Mouse (Mus musculus): Measurements from ENCODE around the gene Fmn2. TPM values are rescaled to one million over a fixed set of nuclear protein-coding genes. Genes with fewer than 3 reads are reported as not detected.

The Fmn2 gene
- polyA plus RNA-seq, 1 experiment from 2014 or later: 0.10 TPM

DNA sequence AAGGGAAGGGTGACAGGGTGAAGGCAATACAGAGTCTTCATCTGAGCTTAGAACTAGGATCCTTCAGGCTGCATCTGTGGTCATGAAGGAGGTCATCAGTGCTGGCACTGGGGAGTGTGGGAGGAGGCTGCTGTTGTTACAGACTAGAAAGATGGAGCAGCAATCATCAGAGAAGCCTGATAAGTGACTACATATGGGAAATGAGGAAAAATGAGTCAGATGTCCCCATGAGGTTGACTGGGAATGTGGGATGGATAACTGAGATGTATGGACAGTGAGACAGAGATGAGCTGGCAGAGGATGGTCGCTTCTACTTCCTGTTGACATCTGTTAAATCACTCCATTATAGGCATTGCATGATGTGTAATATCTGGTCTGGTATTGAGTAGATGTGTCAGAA is 139.3 kb downstream of the Fmn2 start:
- no peak overlapping the region for H3K27ac ChIP-seq
- no peak overlapping the region for H3K4me3 ChIP-seq
- no peaks in the 10 kb centered on the region for H3K36me3 ChIP-seq
- H3K9ac ChIP-seq: no peak overlapping the region
- ATAC-seq: no peak
- H3K27me3 ChIP-seq (replicated peaks): no peaks in the 10 kb centered on the region
- 61% methylated on average over 1 of the region's 1 CpGs for WGBS (ENCODE audit: insufficient replicate concordance)
- no peaks in the 10 kb centered on the region for H3K9me3 ChIP-seq (replicated peaks)
- H3K4me2 ChIP-seq: no peak overlapping the region
- H3K4me1 ChIP-seq: no peaks in the 10 kb centered on the region

DNA sequence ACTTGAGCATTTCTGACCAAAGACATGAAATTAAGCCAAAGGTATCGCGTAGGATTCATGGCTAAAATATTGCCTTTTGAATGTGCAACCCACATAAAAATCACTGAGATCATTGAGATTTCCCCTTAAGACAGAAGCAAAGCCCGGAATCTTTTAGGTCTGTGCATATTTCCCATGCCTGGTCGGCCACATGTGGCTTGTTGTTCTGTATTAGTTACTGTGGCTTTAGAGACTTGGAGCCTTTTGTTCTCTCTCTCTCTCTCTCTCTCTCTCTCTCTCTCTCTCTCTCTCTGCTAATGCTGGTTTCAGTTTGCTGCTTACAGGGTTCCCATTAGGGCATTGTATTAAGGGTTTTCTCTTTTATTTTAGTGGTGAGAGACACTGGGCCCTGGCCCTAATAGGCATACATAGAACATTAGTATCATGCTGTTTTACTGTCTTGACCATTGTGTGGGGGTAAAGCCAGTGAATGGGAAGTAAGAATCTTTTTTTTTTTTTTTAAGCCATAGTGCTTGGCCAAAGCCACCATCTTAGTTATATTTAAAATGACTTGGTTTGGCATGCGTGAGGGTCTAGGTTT is 141.9 kb downstream of the Fmn2 start:
- H3K4me3 ChIP-seq: no peak overlapping the region
- H3K9ac ChIP-seq: no peak overlapping the region
- no peak overlapping the region for H3K4me2 ChIP-seq
- H3K9me3 ChIP-seq (replicated peaks): no peaks in the 10 kb centered on the region
- H3K27ac ChIP-seq: no peak overlapping the region
- WGBS (ENCODE audit: insufficient replicate concordance): 63% methylated on average over 5 of the region's 5 CpGs
- no peak for ATAC-seq
- no peaks in the 10 kb centered on the region for H3K27me3 ChIP-seq (replicated peaks)
- no peaks in the 10 kb centered on the region for H3K36me3 ChIP-seq
- H3K4me1 ChIP-seq: no peaks in the 10 kb centered on the region

DNA sequence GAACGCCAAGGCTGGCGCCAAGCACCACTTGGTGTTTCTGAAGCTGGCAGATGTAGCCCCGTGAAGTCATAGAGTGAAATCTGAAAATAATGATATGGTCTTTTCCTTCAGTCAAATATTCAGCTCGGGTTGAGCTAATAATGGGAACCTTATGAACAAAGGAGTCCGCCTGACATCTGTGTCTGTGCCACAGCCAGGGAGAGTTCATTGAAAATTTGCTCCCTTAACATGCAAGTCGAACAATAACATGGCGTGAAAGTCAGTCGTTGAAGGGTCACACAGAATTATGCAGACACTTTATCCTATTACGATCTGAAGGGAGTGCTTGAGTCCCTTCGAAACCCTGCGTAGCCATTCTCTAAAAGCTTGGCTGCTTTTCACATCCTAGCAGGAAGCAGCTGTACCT is 147.8 kb downstream of the Fmn2 start:
- H3K27ac ChIP-seq: no peak overlapping the region
- H3K36me3 ChIP-seq: no peaks in the 10 kb centered on the region
- no peaks in the 10 kb centered on the region for H3K4me1 ChIP-seq
- H3K9me3 ChIP-seq (replicated peaks): no peaks in the 10 kb centered on the region
- no peak overlapping the region for H3K9ac ChIP-seq
- H3K27me3 ChIP-seq (replicated peaks): no peaks in the 10 kb centered on the region
- no peak overlapping the region for H3K4me2 ChIP-seq
- ATAC-seq: no peak
- H3K4me3 ChIP-seq: no peak overlapping the region
- WGBS (ENCODE audit: insufficient replicate concordance): 79% methylated on average over 11 of the region's 11 CpGs

DNA sequence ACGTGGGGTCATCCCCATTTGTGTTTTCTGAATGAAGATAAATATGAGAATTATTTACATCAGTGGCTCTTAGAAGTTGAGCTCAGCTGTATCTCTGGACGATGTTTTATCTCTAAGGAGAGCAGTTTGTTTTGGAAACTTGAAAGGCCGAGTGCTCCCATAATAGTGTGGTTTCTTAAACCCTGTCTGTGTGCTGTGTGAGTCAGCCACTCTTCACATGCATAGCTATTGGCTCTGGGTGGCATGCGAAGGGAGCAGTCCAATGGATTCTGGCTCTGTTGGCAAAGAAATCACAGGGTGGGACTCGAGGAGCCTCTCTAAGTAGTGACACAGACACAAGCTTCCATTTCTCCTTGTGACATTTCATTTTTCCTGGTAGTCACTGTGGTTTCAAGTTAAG is 152.9 kb downstream of the Fmn2 start:
- Histone ChIP-seq H3K4me2 (no peak overlapping the region), H3K9ac (no peak overlapping the region), H3K27me3 (replicated peaks) (no peaks in the 10 kb centered on the region), H3K27ac (no peak overlapping the region), H3K4me3 (no peak overlapping the region), H3K36me3 (no peaks in the 10 kb centered on the region), H3K9me3 (replicated peaks) (no peaks in the 10 kb centered on the region), H3K4me1 (no peaks in the 10 kb centered on the region)
- 47% methylated on average over 5 of the region's 5 CpGs for WGBS (ENCODE audit: insufficient replicate concordance)
- no peak for ATAC-seq

DNA sequence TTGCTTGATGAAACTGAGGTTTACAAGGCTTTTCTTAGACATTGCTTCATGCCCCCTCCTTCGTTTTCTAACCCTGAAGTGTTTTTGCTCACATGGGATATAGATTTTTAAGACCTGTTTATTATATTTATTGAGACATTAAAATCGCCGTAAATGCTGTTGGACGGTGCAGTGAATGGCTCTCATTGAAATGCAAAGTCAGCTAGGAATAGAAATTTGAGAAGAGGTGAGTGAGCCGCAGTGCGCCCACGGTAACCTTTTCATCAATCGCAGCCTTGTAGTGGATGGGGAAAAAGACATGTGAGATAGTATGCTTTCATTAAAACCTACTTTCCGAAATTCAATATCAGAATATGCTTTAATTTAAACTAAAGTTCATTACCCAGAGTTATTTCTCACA is 153.7 kb downstream of the Fmn2 start:
- H3K27me3 ChIP-seq (replicated peaks): no peaks in the 10 kb centered on the region
- no peaks in the 10 kb centered on the region for H3K4me1 ChIP-seq
- no peak overlapping the region for H3K4me2 ChIP-seq
- no peaks in the 10 kb centered on the region for H3K36me3 ChIP-seq
- no peak overlapping the region for H3K27ac ChIP-seq
- no peaks in the 10 kb centered on the region for H3K9me3 ChIP-seq (replicated peaks)
- 80% methylated on average over 9 of the region's 9 CpGs for WGBS (ENCODE audit: insufficient replicate concordance)
- ATAC-seq: no peak
- H3K9ac ChIP-seq: no peak overlapping the region
- H3K4me3 ChIP-seq: no peak overlapping the region

DNA sequence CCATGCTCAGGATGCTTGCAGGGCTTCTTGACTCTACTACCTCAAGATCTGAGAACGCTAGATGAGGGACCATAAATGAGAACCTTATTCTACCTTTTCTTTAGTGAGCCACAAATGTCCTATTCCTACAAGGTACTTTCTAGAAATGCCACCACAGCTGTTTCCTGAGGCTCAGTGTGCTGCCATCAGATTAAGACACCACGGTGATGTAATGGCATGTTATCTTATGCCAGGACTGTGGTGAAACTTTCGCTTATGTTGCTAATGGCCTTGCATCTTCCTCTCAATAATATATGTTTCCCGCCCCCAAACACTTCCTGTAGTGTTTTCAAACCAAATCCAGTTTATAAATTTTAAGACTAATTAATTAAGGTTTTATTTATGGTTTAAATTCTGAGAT is 154.9 kb downstream of the Fmn2 start:
- no peaks in the 10 kb centered on the region for H3K4me1 ChIP-seq
- no peak overlapping the region for H3K9ac ChIP-seq
- no peak overlapping the region for H3K4me2 ChIP-seq
- 52% methylated on average over 4 of the region's 4 CpGs for WGBS (ENCODE audit: insufficient replicate concordance)
- H3K9me3 ChIP-seq (replicated peaks): no peaks in the 10 kb centered on the region
- no peak overlapping the region for H3K4me3 ChIP-seq
- H3K27ac ChIP-seq: no peak overlapping the region
- no peaks in the 10 kb centered on the region for H3K27me3 ChIP-seq (replicated peaks)
- ATAC-seq: no peak
- no peaks in the 10 kb centered on the region for H3K36me3 ChIP-seq

DNA sequence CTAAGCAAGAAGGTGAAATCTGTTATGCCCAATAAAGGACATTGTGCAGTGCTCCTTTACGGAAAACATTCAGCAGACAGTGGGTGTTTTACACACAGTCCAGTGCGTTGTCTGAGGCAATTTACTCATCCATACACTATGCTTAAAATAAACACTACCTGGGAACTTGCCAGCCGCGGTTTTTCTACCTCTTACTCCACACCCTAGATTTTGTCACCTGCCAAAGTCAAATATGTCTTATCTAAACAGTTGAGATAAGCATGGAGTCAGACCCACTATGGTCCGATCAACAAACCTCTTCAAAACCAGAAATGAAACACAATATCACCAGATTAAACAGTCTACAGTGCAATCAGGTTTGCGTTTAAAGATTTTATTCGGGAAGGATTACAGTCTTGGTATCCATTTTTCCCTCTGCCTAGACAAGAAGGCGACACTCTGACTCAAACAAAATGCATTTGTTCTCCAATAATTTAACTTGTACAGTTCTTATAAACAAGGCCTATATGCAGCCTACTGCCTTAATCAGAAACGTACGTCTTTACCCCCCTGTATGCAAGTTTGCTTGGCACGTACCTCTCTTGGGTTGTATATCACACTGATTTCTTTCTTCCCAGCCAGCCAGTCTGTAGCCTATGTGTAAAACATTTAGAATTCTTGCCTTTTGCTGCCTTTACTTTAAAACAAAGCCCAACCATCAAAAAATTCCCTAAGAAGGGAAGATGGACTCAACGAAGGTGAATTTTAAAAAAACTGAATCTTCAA is 158.0 kb downstream of the Fmn2 start:
- 66% methylated on average over 12 of the region's 12 CpGs for WGBS (ENCODE audit: insufficient replicate concordance)
- H3K36me3 ChIP-seq: no peaks in the 10 kb centered on the region
- H3K4me2 ChIP-seq: no peak overlapping the region
- no peaks in the 10 kb centered on the region for H3K9me3 ChIP-seq (replicated peaks)
- no peak overlapping the region for H3K4me3 ChIP-seq
- no peak overlapping the region for H3K27ac ChIP-seq
- H3K27me3 ChIP-seq (replicated peaks): no peaks in the 10 kb centered on the region
- no peak overlapping the region for H3K9ac ChIP-seq
- no peaks in the 10 kb centered on the region for H3K4me1 ChIP-seq
- no peak for ATAC-seq

DNA sequence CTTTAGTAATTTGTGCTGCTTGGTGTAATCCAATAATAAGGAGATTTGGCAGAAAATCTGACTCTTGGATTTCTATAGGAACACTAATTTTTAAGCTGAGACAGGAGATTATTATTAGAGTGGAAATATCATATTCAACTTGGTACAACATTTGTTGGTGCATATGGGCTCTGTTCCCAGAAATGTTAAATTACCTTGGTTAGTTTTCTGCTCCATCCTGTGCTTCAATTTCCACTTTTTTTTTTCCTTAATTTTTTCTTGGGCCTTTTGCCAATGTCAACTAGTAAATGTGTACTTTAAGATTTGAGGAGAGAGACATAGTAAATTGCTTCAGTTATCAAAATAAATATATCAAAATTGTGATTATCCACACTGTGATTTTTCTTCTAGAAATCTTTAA is 163.5 kb downstream of the Fmn2 start:
- Histone ChIP-seq H3K27ac (no peak overlapping the region), H3K36me3 (no peaks in the 10 kb centered on the region), H3K4me1 (no peaks in the 10 kb centered on the region), H3K27me3 (replicated peaks) (no peaks in the 10 kb centered on the region), H3K4me3 (no peak overlapping the region), H3K9ac (no peak overlapping the region), H3K4me2 (no peak overlapping the region), H3K9me3 (replicated peaks) (no peaks in the 10 kb centered on the region)
- ATAC-seq: no peak

DNA sequence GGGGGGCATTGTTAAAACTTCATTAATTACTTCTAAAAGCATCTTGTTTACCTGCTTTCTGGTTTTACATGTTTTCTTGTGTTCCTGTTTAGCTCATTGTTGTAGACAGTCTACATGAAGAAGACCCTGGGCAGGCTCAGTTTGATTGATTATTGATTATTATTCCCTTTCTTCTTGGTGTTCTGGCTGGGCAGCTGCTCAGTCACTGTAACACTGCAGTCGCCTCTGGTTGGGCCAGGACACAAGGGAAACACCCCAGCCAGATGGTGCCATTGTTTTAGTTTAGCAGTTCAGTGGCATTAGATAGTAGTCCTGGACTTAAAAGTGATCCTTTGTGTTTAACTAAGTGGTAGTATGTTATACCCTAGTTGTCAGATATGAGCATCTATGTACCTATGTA is 167.5 kb downstream of the Fmn2 start:
- no peaks in the 10 kb centered on the region for H3K9me3 ChIP-seq (replicated peaks)
- 55% methylated on average over 1 of the region's 1 CpGs for WGBS (ENCODE audit: insufficient replicate concordance)
- H3K9ac ChIP-seq: no peak overlapping the region
- H3K4me3 ChIP-seq: no peak overlapping the region
- no peak for ATAC-seq
- no peak overlapping the region for H3K4me2 ChIP-seq
- no peaks in the 10 kb centered on the region for H3K4me1 ChIP-seq
- H3K27ac ChIP-seq: no peak overlapping the region
- H3K36me3 ChIP-seq: no peaks in the 10 kb centered on the region
- no peaks in the 10 kb centered on the region for H3K27me3 ChIP-seq (replicated peaks)

DNA sequence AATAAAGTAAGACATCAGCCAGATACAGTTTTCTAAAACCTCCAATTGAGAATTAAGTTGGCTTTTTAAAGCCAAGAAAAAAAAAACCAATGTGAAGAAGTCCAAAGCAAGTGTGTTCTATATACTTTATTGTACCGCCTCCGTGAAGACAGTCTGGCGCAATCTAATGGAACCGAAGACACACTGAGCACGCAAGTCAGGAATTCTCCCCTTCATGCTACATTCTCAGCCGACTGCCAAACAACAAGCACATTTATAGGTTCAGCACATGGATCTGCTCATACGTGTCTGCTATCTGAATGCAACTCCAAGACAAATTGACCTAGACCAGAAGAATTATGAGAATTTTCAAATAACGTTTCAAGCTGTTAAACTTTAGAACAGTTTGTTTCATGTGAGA is 169.2 kb downstream of the Fmn2 start:
- Histone ChIP-seq H3K9ac (no peak overlapping the region), H3K4me1 (no peaks in the 10 kb centered on the region), H3K36me3 (no peaks in the 10 kb centered on the region), H3K4me2 (no peak overlapping the region), H3K27ac (no peak overlapping the region), H3K4me3 (no peak overlapping the region), H3K27me3 (replicated peaks) (no peaks in the 10 kb centered on the region), H3K9me3 (replicated peaks) (no peaks in the 10 kb centered on the region)
- 80% methylated on average over 8 of the region's 8 CpGs for WGBS (ENCODE audit: insufficient replicate concordance)
- ATAC-seq: no peak

DNA sequence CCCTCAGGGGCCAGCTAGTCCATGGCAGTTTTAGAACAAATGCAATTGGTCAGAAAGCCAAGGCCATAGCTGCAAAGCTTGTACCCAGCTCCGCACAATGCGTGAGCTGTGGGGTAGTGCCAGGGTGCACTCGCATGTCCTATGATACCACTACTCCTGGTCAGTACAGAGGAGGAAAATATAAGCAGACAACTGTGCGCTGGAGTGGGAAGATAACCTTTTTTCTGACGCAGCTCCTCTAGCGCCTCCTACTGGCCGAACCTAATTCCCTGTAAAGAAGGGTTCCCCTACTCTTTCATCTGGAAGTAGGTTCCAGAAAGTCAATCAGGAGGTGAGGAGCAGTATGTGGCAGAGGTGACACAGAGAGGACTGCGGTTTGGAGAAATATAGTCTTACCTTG is 173.0 kb downstream of the Fmn2 start:
- ATAC-seq: no peak
- H3K4me1 ChIP-seq: no peaks in the 10 kb centered on the region
- 36% methylated on average over 8 of the region's 8 CpGs for WGBS (ENCODE audit: insufficient replicate concordance)
- H3K4me2 ChIP-seq: no peak overlapping the region
- H3K27me3 ChIP-seq (replicated peaks): no peaks in the 10 kb centered on the region
- H3K36me3 ChIP-seq: no peaks in the 10 kb centered on the region
- H3K27ac ChIP-seq: no peak overlapping the region
- no peaks in the 10 kb centered on the region for H3K9me3 ChIP-seq (replicated peaks)
- no peak overlapping the region for H3K4me3 ChIP-seq
- no peak overlapping the region for H3K9ac ChIP-seq

DNA sequence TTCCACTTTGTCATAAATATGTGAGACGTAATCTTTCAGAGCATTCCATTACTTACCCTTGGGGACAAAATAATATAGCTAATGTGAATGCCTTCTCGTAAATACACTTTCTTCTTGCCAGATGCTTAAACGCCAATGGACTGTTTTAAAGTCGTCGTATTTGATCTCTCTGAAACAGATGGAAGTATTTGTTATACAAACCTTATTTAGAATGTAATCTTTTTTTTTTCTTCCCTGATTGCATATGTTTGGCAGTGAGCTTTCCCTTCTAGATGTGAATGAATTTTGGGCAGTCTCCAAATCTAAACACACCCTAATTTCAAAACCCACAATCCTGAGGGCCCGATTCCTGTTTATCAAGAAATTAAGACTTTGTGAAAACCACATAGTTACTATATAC is 173.7 kb downstream of the Fmn2 start:
- H3K27me3 ChIP-seq (replicated peaks): no peaks in the 10 kb centered on the region
- no peaks in the 10 kb centered on the region for H3K4me1 ChIP-seq
- ATAC-seq: no peak
- H3K4me3 ChIP-seq: no peak overlapping the region
- no peak overlapping the region for H3K27ac ChIP-seq
- no peak overlapping the region for H3K9ac ChIP-seq
- no peaks in the 10 kb centered on the region for H3K9me3 ChIP-seq (replicated peaks)
- H3K36me3 ChIP-seq: no peaks in the 10 kb centered on the region
- no peak overlapping the region for H3K4me2 ChIP-seq
- 77% methylated on average over 6 of the region's 6 CpGs for WGBS (ENCODE audit: insufficient replicate concordance)

DNA sequence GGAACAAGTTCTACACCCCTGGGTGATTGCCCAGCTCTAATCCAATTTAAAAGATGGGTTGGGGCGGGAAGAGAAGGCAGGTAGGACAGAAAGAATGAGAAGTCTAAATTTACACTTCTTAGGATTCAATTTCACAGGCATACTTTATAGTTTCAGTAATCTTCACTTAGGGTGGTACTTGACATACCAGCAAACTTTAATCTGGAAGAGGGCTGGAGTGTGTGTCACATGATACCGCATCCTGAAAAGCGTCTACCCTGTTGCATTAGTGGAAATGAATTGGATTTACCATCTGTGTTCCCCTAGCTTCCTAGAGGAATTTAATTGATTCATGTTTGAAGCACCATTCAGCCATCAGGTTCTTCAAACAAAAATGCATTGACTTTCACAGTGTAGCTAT is 174.6 kb downstream of the Fmn2 start:
- 78% methylated on average over 3 of the region's 3 CpGs for WGBS (ENCODE audit: insufficient replicate concordance)

More for the DNA sequence above, 174.6 kb downstream of the Fmn2 start:
- H3K27me3 ChIP-seq (replicated peaks): no peaks in the 10 kb centered on the region
- H3K27ac ChIP-seq: no peak overlapping the region
- H3K4me3 ChIP-seq: no peak overlapping the region
- H3K9me3 ChIP-seq (replicated peaks): no peaks in the 10 kb centered on the region
- no peaks in the 10 kb centered on the region for H3K36me3 ChIP-seq
- H3K4me1 ChIP-seq: no peaks in the 10 kb centered on the region
- ATAC-seq: no peak
- H3K4me2 ChIP-seq: no peak overlapping the region
- H3K9ac ChIP-seq: no peak overlapping the region
